Mouse (Mus musculus): Measurements from ENCODE around the gene Gsta2.
A peak's percentile ranks its signal among the peaks of the same experiment; 100 is the strongest.
"Not testable (repeated sequence)": the region's sequence is repeated elsewhere in the genome, so short reads cannot be mapped to it uniquely, and the experiment has no call there.

DNA sequence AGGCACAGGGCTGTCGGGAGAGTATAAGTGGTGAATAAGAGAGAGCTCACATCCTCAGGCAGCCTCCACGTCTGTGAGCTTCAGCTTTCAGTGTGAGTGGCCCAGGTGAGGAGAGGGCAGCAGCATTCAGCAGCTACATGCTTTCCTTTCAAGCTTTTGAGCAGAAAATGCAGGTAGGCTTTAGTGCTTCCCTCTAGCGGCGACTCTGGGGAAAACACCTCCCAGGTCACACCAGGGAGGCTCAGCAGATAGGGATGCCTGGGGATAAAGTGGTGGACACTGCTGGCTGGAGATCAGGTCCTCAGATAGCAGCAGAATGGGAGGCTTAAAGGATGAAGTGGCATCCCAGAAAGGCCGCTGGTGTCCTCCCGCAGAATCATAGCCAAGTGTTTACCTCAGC, 59.5 kb downstream of the Gsta2 start:
- peak; percentile 63 for TF ChIP-seq CTCF (IDR thresholded peaks at IDR 0.05; ENCODE audit: control insufficient read depth, insufficient read depth, low read length)
- TF ChIP-seq POLR2A (IDR thresholded peaks at IDR 0.05; ENCODE audit: borderline replicate concordance, control insufficient read depth, low read depth, low read length) = not testable (repeated sequence)
